Mouse (Mus musculus): Measurements from ENCODE around the gene Krt9. TPM values are rescaled to one million over a fixed set of nuclear protein-coding genes. Genes with fewer than 3 reads are reported as not detected.

Gene Krt9
- total RNA-seq (2023): not detected

GRCm38 (mm10) chr11:100192992-100193391 lies at the start of gene Krt9:
TSS of gene Krt9 (minus strand) at chr11:100193246.

GRCm38 (mm10) chr11:100207498-100207897 lies 14.5 kb upstream of the Krt9 start, which contains the start of gene Krt14:
TSS of gene Krt14 (minus strand) at chr11:100207548.

GRCm38 (mm10) chr11:100148615-100149330 lies 44.3 kb downstream of the Krt9 start, which contains the start of gene Krt19:
TSS of gene Krt19 (minus strand) at chr11:100148665.

Other genes with a start within 250 kb of the Krt9 start
- gene Krtap9-5, start 244.8 kb downstream of the Krt9 start, total RNA-seq (2023): not detected
- gene Krtap29-1, start 214.2 kb downstream of the Krt9 start, total RNA-seq (2023): not detected
- not detected for gene Krtap16-1, start 206.6 kb downstream of the Krt9 start, total RNA-seq (2023)
- not detected for gene Krtap17-1, start 199.3 kb downstream of the Krt9 start, total RNA-seq (2023)
- not detected for gene Krt33a, start 177.0 kb downstream of the Krt9 start, total RNA-seq (2023)
- not detected for gene Krt33b, start 163.4 kb downstream of the Krt9 start, total RNA-seq (2023)
- gene Krt34, start 151.7 kb downstream of the Krt9 start, total RNA-seq (2023): not detected
- not detected for gene Krt31, start 142.7 kb downstream of the Krt9 start, total RNA-seq (2023)
- gene Krt32, start 105.0 kb downstream of the Krt9 start, total RNA-seq (2023): not detected
- gene Krt35, start 97.0 kb downstream of the Krt9 start, total RNA-seq (2023): not detected
- gene Krt36, start 87.6 kb downstream of the Krt9 start, total RNA-seq (2023): not detected
- not detected for gene Krt13, start 71.7 kb downstream of the Krt9 start, total RNA-seq (2023)
- gene Krt15, start 57.3 kb downstream of the Krt9 start, total RNA-seq (2023): not detected
- 1 to 10 TPM in 1 of 2 experiments, under 1 TPM in 1; 0.55 to 1.7 TPM for gene Krt19, start 44.6 kb downstream of the Krt9 start, total RNA-seq (2023)
- not detected for gene Krt14, start 14.3 kb upstream of the Krt9 start, total RNA-seq (2023)
- gene Krt16, start 55.7 kb upstream of the Krt9 start, total RNA-seq (2023): not detected
- not detected for gene Krt17, start 67.8 kb upstream of the Krt9 start, total RNA-seq (2023)
- gene Krt42, start 76.6 kb upstream of the Krt9 start, total RNA-seq (2023): not detected
- gene Eif1, start 126.6 kb upstream of the Krt9 start, total RNA-seq (2023): 1,000 to 10,000 TPM; 1,552 to 1,553 TPM
- not detected for gene Gast, start 141.2 kb upstream of the Krt9 start, total RNA-seq (2023)
- gene Hap1, start 162.9 kb upstream of the Krt9 start, total RNA-seq (2023): 10 to 100 TPM; 18.6 to 22.0 TPM
- gene Jup, start 204.5 kb upstream of the Krt9 start, total RNA-seq (2023): 100 to 1,000 TPM; 124 to 141 TPM
- gene P3h4, start 221.6 kb upstream of the Krt9 start, total RNA-seq (2023): under 1 TPM; 0.50 to 0.64 TPM
- gene Fkbp10, start 222.5 kb upstream of the Krt9 start, total RNA-seq (2023): under 1 TPM in 1 of 2 experiments, not detected in 1; 0.34 TPM
- gene Nt5c3b, start 248.6 kb upstream of the Krt9 start, total RNA-seq (2023): 10 to 100 TPM in 1 of 2 experiments, 1 to 10 TPM in 1; 9.8 to 11.3 TPM
- under 1 TPM in 1 of 2 experiments, not detected in 1; 0.97 TPM for gene Klhl10, start 248.7 kb upstream of the Krt9 start, total RNA-seq (2023)